Comparison of ENCODE assay signal across 8 mouse cellular contexts in the genomic region with DNA sequence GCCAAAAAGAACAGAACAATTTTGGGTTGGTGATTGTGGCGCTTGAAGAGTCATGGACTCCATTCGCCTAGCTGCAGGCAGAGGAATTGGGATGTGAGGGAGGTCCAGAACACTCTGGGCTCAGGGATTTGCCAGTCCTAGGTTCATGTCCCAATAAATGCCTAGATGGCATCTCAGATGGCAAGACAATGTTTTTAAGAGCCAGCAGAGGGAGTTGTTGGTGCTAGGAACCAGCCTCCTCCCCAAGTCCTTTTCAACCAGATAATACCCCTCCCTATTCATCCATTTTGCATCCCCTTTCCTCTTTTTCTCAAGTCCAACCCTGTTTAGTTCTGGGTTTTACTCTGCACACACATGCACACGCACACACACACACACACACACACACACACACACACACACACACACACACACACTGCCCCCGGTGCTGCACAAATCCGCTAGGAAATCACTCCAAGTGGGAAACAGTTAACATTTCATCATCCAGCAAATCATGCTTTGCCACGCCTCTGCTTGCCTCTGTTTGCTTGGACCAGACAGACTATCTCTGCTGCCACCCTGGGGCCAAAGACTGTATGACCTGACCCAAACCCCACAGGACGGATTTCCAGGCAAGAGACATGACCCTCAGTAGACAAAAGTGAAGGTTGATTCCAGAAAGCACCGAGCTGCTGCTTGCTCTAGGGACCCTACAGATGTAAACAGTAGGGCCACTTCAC. TPM values are rescaled to one million over a fixed set of nuclear protein-coding genes. Genes with fewer than 3 reads are reported as not detected.
DNase-seq lines count a peak whose midpoint lies in the region; ATAC-seq and TF ChIP-seq lines count a peak whose summit lies in the region.

No protein-coding gene starts in this region.

- H3K4me3 ChIP-seq in cerebellum, adult 2 months (replicated peaks; ENCODE audit: insufficient read depth, low read depth, low read length): peak overlapping the region; percentile 42
- peak overlapping the region; percentile 15; the same call in 1 of the 2 replicates for H3K4me3 ChIP-seq in hindbrain, embryonic 12.5 days

- H3K36me3 ChIP-seq in hindbrain, embryonic 12.5 days: no peaks in the 10 kb centered on the region

- H3K9me3 ChIP-seq in hindbrain, embryonic 12.5 days (replicated peaks): no peaks in the 10 kb centered on the region

- ATAC-seq in frontal cortex, adult (ENCODE audit: low TSS enrichment): peak; percentile 62
- ATAC-seq in hindbrain, embryonic 12.5 days (ENCODE audit: low FRiP score): peak; percentile 66

- H3K9ac ChIP-seq in hindbrain, embryonic 12.5 days: peak overlapping the region; percentile 43; the same call in 1 of the 2 replicates

- H3K27me3 ChIP-seq in cerebellum, adult 2 months (ENCODE audit: control insufficient read depth, insufficient read depth, low read length): no peaks in the 10 kb centered on the region
- H3K27me3 ChIP-seq in hindbrain, embryonic 12.5 days: no peaks in the 10 kb centered on the region

- TF ChIP-seq CTCF in cerebellum, adult 2 months (IDR thresholded peaks at IDR 0.05; ENCODE audit: borderline replicate concordance, insufficient read depth, low read depth, low read length): peak; percentile 50

- peak overlapping the region; percentile 79 for H3K27ac ChIP-seq in cerebellum, adult 2 months (ENCODE audit: insufficient read depth, low read length)
- peak overlapping the region; percentile 73 for H3K27ac ChIP-seq in hindbrain, embryonic 12.5 days

- peak overlapping the region; percentile 40 for H3K4me2 ChIP-seq in hindbrain, embryonic 12.5 days (replicated peaks)

- peak; percentile 60 for DNase-seq in Muller cell, postnatal 12 days (ENCODE audit: inconsistent ontology term)
- peak; percentile 67 to 70 for DNase-seq in cerebellum, adult 2 months
- DNase-seq in layer of hippocampus, postnatal 10 days (ENCODE audit: low spot score in 2 of 2): peak; percentile 46 to 56
- DNase-seq in lung, postnatal 14 days: peak; percentile 61
- DNase-seq in right cerebral cortex, adult 18-20 months: peak; percentile 25
- DNase-seq in yolk sac, embryonic 10.5 days (ENCODE audit: low spot score): peak; percentile 44

- H3K4me1 ChIP-seq in cerebellum, adult 2 months (ENCODE audit: control insufficient read depth, insufficient read depth, low read length): peaks cover 6% of the 10 kb centered on the region
- no peaks in the 10 kb centered on the region for H3K4me1 ChIP-seq in hindbrain, embryonic 12.5 days

- 10% methylated on average over 7 of the region's 8 CpGs for WGBS in cerebellum, adult 2 months
- 59% methylated on average over 8 of the region's 8 CpGs for WGBS in hindbrain, embryonic 12.5 days

- TF ChIP-seq POLR2A in cerebellum, adult 2 months (IDR thresholded peaks at IDR 0.05; ENCODE audit: borderline replicate concordance, insufficient read depth, low read length): no peak

RNA-seq across cellular contexts. Expression of a gene that starts 22.3 kb away (rescaled TPM):
- 306 and 313 TPM in 2 replicates for polyA plus RNA-seq in cerebellum, adult 2 months (2012; rRNA removed)
- polyA plus RNA-seq in hindbrain, embryonic 12.5 days (2016; fragmentation: Nextera tagmentation; extraction: Ambion mirVana): 154 and 155 TPM in 2 replicates
- total RNA-seq in layer of hippocampus, postnatal 10 days (2021): 100 to 1,000 TPM; 191 to 196 TPM

RNA-seq across cellular contexts. Expression of a gene that starts 50.1 kb away (rescaled TPM):
- polyA plus RNA-seq in cerebellum, adult 2 months (2012; rRNA removed): 1.1 and 1.9 TPM in 2 replicates
- polyA plus RNA-seq in hindbrain, embryonic 12.5 days (2016; fragmentation: Nextera tagmentation; extraction: Ambion mirVana): 8.8 and 10.7 TPM in 2 replicates
- 1 to 10 TPM in 1 of 2 experiments, under 1 TPM in 1; 0.56 to 1.1 TPM for total RNA-seq in layer of hippocampus, postnatal 10 days (2021)

Comparison
In these comparisons a context has a peak if more than half of its experiments do, and no peak if none do; other contexts are left out.
1. Peak in every context shown above with its lines: DNase-seq, ATAC-seq, H3K4me3 ChIP-seq and H3K27ac ChIP-seq.